Mouse (Mus musculus): Measurements from ENCODE around the gene Tbc1d10b. TPM values are rescaled to one million over a fixed set of nuclear protein-coding genes. Genes with fewer than 3 reads are reported as not detected.

Tbc1d10b gene
- polyA plus RNA-seq, 1 experiment, result 62.8 TPM

DNA sequence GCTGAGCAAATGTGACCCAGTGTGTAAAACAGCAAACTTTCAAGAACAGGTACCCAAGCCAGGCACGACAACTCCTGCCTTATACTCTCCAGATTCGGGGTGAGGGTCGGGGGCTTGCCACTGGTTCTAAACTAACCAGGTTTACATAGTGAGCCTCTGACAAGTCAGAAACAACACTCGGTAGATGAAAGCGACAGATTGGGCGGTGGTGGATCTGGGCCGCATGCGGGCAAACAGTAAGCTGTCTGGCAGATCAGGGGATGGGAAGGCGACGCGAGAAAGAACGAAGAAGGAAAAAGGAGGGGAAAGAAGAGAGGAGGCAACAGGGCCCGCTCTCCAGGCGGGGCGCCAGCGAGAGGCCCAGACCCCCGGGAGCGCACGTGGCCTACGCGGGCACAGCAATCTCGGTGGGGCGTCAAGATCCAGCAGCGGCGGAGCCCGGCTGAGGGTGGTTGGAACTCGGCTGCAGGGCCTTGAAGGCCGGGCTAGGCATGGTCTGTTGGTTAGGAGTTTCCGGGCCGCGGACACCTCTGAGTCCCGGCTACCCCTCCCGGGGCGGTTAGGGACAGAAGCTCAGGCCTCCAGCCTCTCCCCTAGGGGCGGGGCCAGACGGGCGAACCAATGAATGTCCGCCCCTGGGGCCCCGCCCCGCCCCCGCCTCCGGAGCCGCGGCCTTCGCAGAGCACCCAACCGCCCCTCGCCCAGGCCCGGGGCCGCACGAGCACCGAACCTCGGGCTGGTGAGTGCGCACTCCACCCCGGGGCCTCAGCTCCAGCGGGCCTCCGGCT, 35.8 kb upstream of the Tbc1d10b start, which contains the start of gene Zfp771:
Gene Zfp771, plus strand, starts transcription at position 405 of the 788 bp plus-strand sequence.
- TF ChIP-seq POLR2AphosphoS2 (IDR thresholded peaks at IDR 0.05; ENCODE audit: insufficient read length, low read depth) (peak; percentile 39), POLR2A (IDR thresholded peaks at IDR 0.05; ENCODE audit: insufficient read length, low read depth) (peak; percentile 86), USF1 (IDR thresholded peaks at IDR 0.05; ENCODE audit: low read depth) (no peak), MYOG (IDR thresholded peaks at IDR 0.05; ENCODE audit: control insufficient read depth in 1 of 3, insufficient read depth in 1 of 3, insufficient read length in 2 of 3, low read depth in 2 of 3) (peak in 1 of 3 experiments; percentile 18)
- peak within 1 kb of the TSS; percentile 84 for H3ac ChIP-seq (ENCODE audit: control insufficient read depth, insufficient read length)
- H3K4me3 ChIP-seq, result peak within 1 kb of the TSS; percentile 57
- H3K4me2 ChIP-seq (ENCODE audit: low read depth), result peak within 1 kb of the TSS; percentile 89
- peaks cover 18% of the 10 kb centered on the region for H3K79me2 ChIP-seq (ENCODE audit: control insufficient read depth, insufficient read depth)
- H3K27me3 ChIP-seq (ENCODE audit: control insufficient read depth, insufficient read depth, insufficient read length), result no peaks in the 10 kb centered on the region
- no peaks in the 10 kb centered on the region for H3K36me3 ChIP-seq (ENCODE audit: control insufficient read depth, insufficient read depth)

- Histone ChIP-seq H3K79me2 (ENCODE audit: control insufficient read depth, insufficient read depth) (peaks cover 18% of the 10 kb centered on the region), H3K4me3 (peak overlapping the region; percentile 57), H3K27me3 (ENCODE audit: control insufficient read depth, insufficient read depth, insufficient read length) (no peaks in the 10 kb centered on the region), H3ac (ENCODE audit: control insufficient read depth, insufficient read length) (peak overlapping the region; percentile 84), H3K4me2 (ENCODE audit: low read depth) (peak overlapping the region; percentile 89), H3K36me3 (ENCODE audit: control insufficient read depth, insufficient read depth) (no peaks in the 10 kb centered on the region)
- TF ChIP-seq USF1 (IDR thresholded peaks at IDR 0.05; ENCODE audit: low read depth) (no peak), POLR2AphosphoS2 (IDR thresholded peaks at IDR 0.05; ENCODE audit: insufficient read length, low read depth) (no peak), CEBPB (IDR thresholded peaks at IDR 0.05; ENCODE audit: insufficient read depth, poor library complexity, severe bottlenecking) (no peak), MYOD1 (IDR thresholded peaks at IDR 0.05; ENCODE audit: control insufficient read depth in 1 of 3, insufficient read length in 2 of 3, low read depth in 2 of 3) (no peak)
Observed at GRCm38 (mm10) chr7:127243361-127243867, 35.1 kb upstream of the Tbc1d10b start.

DNA sequence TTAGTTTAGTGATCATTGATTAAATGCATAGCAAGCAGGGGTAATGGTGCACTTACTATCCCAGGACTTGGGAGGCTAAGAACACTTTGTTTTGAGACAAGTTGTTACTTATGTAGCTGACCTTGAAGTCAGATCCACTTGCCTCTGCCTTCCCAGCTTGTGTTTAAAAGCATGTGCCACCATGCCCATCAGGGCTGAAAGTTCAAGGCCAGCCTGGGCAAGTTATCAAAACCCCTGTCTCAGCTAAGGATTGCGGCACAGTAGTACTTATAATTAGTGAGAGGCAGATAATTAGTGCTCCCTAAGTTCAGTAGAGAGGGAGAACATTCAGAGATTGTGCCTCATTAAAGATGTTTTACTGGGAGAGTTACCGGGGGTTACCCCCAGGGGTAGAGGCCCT, 26.5 kb upstream of the Tbc1d10b start:
- TF ChIP-seq MYOD1 (IDR thresholded peaks at IDR 0.05; ENCODE audit: control insufficient read depth in 1 of 3, insufficient read length in 2 of 3, low read depth in 2 of 3), result no peak
- no peak for TF ChIP-seq POLR2A (IDR thresholded peaks at IDR 0.05; ENCODE audit: insufficient read length, low read depth)
- no peak for TF ChIP-seq SRF (IDR thresholded peaks at IDR 0.05; ENCODE audit: control insufficient read depth, insufficient read length, low read depth)
- TF ChIP-seq REST (IDR thresholded peaks at IDR 0.05; ENCODE audit: insufficient read depth, insufficient read length), result no peak
- no peak for TF ChIP-seq MYOG (IDR thresholded peaks at IDR 0.05; ENCODE audit: control insufficient read depth in 1 of 3, insufficient read depth in 1 of 3, insufficient read length in 2 of 3, low read depth in 2 of 3)
- no peak for TF ChIP-seq POLR2AphosphoS2 (IDR thresholded peaks at IDR 0.05; ENCODE audit: insufficient read length, low read depth)
- no peak for TF ChIP-seq CEBPB (IDR thresholded peaks at IDR 0.05; ENCODE audit: insufficient read depth, poor library complexity, severe bottlenecking)
- TF ChIP-seq MAX (IDR thresholded peaks at IDR 0.05; ENCODE audit: low read depth), result no peak
- no peak for TF ChIP-seq USF1 (IDR thresholded peaks at IDR 0.05; ENCODE audit: low read depth)
- TF ChIP-seq E2F4 (IDR thresholded peaks at IDR 0.05; ENCODE audit: insufficient read depth), result no peak
- no peak for TF ChIP-seq TCF3 (IDR thresholded peaks at IDR 0.05; ENCODE audit: insufficient read length, low read depth)
- no peak for TF ChIP-seq TCF12 (IDR thresholded peaks at IDR 0.05; ENCODE audit: insufficient read depth, poor library complexity, severe bottlenecking)
- Histone ChIP-seq H3K36me3 (ENCODE audit: control insufficient read depth, insufficient read depth) (peaks cover 8% of the 10 kb centered on the region), H3K79me2 (ENCODE audit: control insufficient read depth, insufficient read depth) (peaks cover 49% of the 10 kb centered on the region), H3ac (ENCODE audit: control insufficient read depth, insufficient read length) (no peak overlapping the region), H3K4me2 (ENCODE audit: low read depth) (no peak overlapping the region), H3K4me3 (no peak overlapping the region), H3K27me3 (ENCODE audit: control insufficient read depth, insufficient read depth, insufficient read length) (no peaks in the 10 kb centered on the region)

- peaks cover 49% of the 10 kb centered on the region for H3K79me2 ChIP-seq (ENCODE audit: control insufficient read depth, insufficient read depth)
Observed at GRCm38 (mm10) chr7:127233765-127234164, 25.5 kb upstream of the Tbc1d10b start.

More at GRCm38 (mm10) chr7:127233765-127234164, 25.5 kb upstream of the Tbc1d10b start:
- Histone ChIP-seq H3K4me2 (ENCODE audit: low read depth) (peak overlapping the region; percentile 83), H3ac (ENCODE audit: control insufficient read depth, insufficient read length) (peak overlapping the region; percentile 32), H3K4me3 (peak overlapping the region; percentile 91), H3K27me3 (ENCODE audit: control insufficient read depth, insufficient read depth, insufficient read length) (no peaks in the 10 kb centered on the region), H3K36me3 (ENCODE audit: control insufficient read depth, insufficient read depth) (peaks cover 12% of the 10 kb centered on the region)
- TF ChIP-seq USF1 (IDR thresholded peaks at IDR 0.05; ENCODE audit: low read depth), result no peak
- no peak for TF ChIP-seq REST (IDR thresholded peaks at IDR 0.05; ENCODE audit: insufficient read depth, insufficient read length)
- TF ChIP-seq CEBPB (IDR thresholded peaks at IDR 0.05; ENCODE audit: insufficient read depth, poor library complexity, severe bottlenecking), result no peak
- no peak for TF ChIP-seq MYOG (IDR thresholded peaks at IDR 0.05; ENCODE audit: control insufficient read depth in 1 of 3, insufficient read depth in 1 of 3, insufficient read length in 2 of 3, low read depth in 2 of 3)
- no peak for TF ChIP-seq SRF (IDR thresholded peaks at IDR 0.05; ENCODE audit: control insufficient read depth, insufficient read length, low read depth)
- no peak for TF ChIP-seq TCF3 (IDR thresholded peaks at IDR 0.05; ENCODE audit: insufficient read length, low read depth)
- TF ChIP-seq POLR2AphosphoS2 (IDR thresholded peaks at IDR 0.05; ENCODE audit: insufficient read length, low read depth), result no peak
- no peak for TF ChIP-seq E2F4 (IDR thresholded peaks at IDR 0.05; ENCODE audit: insufficient read depth)
- TF ChIP-seq MAX (IDR thresholded peaks at IDR 0.05; ENCODE audit: low read depth), result no peak
- TF ChIP-seq TCF12 (IDR thresholded peaks at IDR 0.05; ENCODE audit: insufficient read depth, poor library complexity, severe bottlenecking), result no peak
- TF ChIP-seq POLR2A (IDR thresholded peaks at IDR 0.05; ENCODE audit: insufficient read length, low read depth), result no peak
- TF ChIP-seq MYOD1 (IDR thresholded peaks at IDR 0.05; ENCODE audit: control insufficient read depth in 1 of 3, insufficient read length in 2 of 3, low read depth in 2 of 3), result no peak

Data from myocyte (in vitro differentiated cells).